In the genomic region with DNA sequence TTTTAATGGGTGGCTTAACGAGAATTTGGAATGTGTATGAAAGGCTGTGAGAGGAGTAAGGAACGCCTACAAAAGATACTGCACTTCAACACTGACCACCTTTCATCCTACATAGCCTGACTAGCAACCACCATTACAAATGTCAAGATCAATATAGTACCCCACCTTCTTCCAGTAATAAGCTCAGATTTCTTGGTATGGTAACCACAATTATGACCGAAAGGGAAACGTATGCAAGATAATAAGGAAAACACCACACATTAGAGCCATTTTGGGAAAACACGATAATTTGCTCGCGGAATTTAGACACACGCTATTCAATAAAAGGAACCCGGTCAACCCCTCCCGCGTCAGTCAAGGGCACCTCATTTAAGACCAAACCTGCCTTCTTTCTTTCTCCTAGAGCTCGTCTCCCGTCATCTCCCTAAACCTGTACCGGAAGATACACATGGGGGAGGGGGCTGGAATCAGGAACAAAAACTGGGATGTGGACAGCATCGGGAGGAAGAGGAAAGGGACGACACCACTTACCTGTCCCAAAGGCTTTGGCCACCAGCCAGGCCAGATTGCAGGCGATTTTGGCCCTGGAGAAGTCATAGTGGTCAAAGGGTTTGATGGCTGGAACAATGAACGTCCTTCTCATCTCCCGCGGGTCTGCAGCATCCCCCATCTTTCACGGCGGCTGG, we compare ENCODE assay signal across 8 mouse cellular contexts. TPM values are rescaled to one million over a fixed set of nuclear protein-coding genes. Genes with fewer than 3 reads are reported as not detected.
DNase-seq lines count a peak whose midpoint lies in the region; ATAC-seq and TF ChIP-seq lines count a peak whose summit lies in the region.

No protein-coding gene starts in this region.

- WGBS in heart, embryonic 14.5 days = under 1% methylated on average over 22 of the region's 22 CpGs
- WGBS in limb, embryonic 12.5 days = under 1% methylated on average over 22 of the region's 22 CpGs

- H3K4me2 ChIP-seq in heart, embryonic 14.5 days (ENCODE audit: low read length) = peak overlapping the region; percentile 87
- H3K4me2 ChIP-seq in limb, embryonic 12.5 days = peak overlapping the region; percentile 69

- no peaks in the 10 kb centered on the region for H3K27me3 ChIP-seq in heart, embryonic 14.5 days (ENCODE audit: control insufficient read depth, insufficient read depth, low read length)
- H3K27me3 ChIP-seq in limb, embryonic 12.5 days = no peaks in the 10 kb centered on the region

- DNase-seq in gastrocnemius, adult 2 months = no peak
- DNase-seq in gastrocnemius, postnatal 4 days (ENCODE audit: low spot score in 2 of 2) = no peak
- peak; percentile 32 for DNase-seq in CD4-positive helper T cell, adult 2 months (ENCODE audit: low read depth, low spot score)
- DNase-seq in cerebellum, adult 9-11 months = peak; percentile 78
- DNase-seq in neural tube, embryonic 10.5 days (ENCODE audit: extremely low spot score, low spot score) = peak; percentile 71

- no peak for ATAC-seq in heart, embryonic 14.5 days (ENCODE audit: insufficient number of reproducible peaks, insufficient read depth, low FRiP score, low read depth)
- ATAC-seq in limb, embryonic 12.5 days (ENCODE audit: insufficient number of reproducible peaks, insufficient read depth, low FRiP score, low TSS enrichment, low read depth) = 0 out of 2 replicates have a peak, but pooled peaks have one; percentile 14
- no peak for ATAC-seq in megakaryocyte progenitor cell, adult 5-6 weeks (replicated peaks; ENCODE audit: poor library complexity)

- no peak for TF ChIP-seq CTCF in gastrocnemius, adult 2 months (IDR thresholded peaks at IDR 0.05)

- peak overlapping the region; percentile 77 for H3K4me3 ChIP-seq in gastrocnemius, adult 2 months
- peak overlapping the region; percentile 67 to 87 for H3K4me3 ChIP-seq in heart, embryonic 14.5 days (ENCODE audit: control insufficient read depth in 1 of 2, insufficient read depth in 1 of 2, low read depth in 1 of 2, low read length in 2 of 2)
- peak overlapping the region; percentile 94 for H3K4me3 ChIP-seq in limb, embryonic 12.5 days (replicated peaks)

- peaks cover 8 to 16% of the 10 kb centered on the region in 2 experiments for H3K4me1 ChIP-seq in heart, embryonic 14.5 days (ENCODE audit: control insufficient read depth in 2 of 2, insufficient read depth in 2 of 2, low read length in 2 of 2)
- peaks cover 28% of the 10 kb centered on the region for H3K4me1 ChIP-seq in limb, embryonic 12.5 days (replicated peaks)

- H3K36me3 ChIP-seq in heart, embryonic 14.5 days (ENCODE audit: control insufficient read depth, insufficient read depth, low read length) = no peaks in the 10 kb centered on the region
- peaks cover 9% of the 10 kb centered on the region for H3K36me3 ChIP-seq in limb, embryonic 12.5 days

- no peaks in the 10 kb centered on the region for H3K9me3 ChIP-seq in heart, embryonic 14.5 days (ENCODE audit: control insufficient read depth, low read length)
- no peaks in the 10 kb centered on the region for H3K9me3 ChIP-seq in limb, embryonic 12.5 days

- peak overlapping the region; percentile 98 for H3K27ac ChIP-seq in gastrocnemius, adult 2 months
- H3K27ac ChIP-seq in heart, embryonic 14.5 days (replicated peaks in 1 of 2; ENCODE audit: control insufficient read depth in 1 of 2, insufficient read depth in 1 of 2, low read depth in 2 of 2, low read length in 2 of 2) = peak overlapping the region in 1 of 2 experiments; percentile 93; a peak in 3 of 4 replicates
- peak overlapping the region; percentile 96 for H3K27ac ChIP-seq in limb, embryonic 12.5 days

- intact Hi-C loops in gastrocnemius, adult 2 months (cut with DNase I) = loop anchor here (2.0 to 5.0 kb wide), 2 partner anchors 38 to 70 kb away; partner anchors contain the start of gene Ddx59

- H3K9ac ChIP-seq in heart, embryonic 14.5 days (ENCODE audit: low read length) = peak overlapping the region; percentile 82
- H3K9ac ChIP-seq in limb, embryonic 12.5 days (replicated peaks) = peak overlapping the region; percentile 96

RNA-seq across cellular contexts. Expression of gene Camsap2, which starts 1.0 kb away (rescaled TPM):
- 10 to 100 TPM in 1 of 2 experiments, 1 to 10 TPM in 1; 8.3 to 12.4 TPM for total RNA-seq in gastrocnemius, adult 2 months (2021)
- 10 to 100 TPM; 25.6 to 26.7 TPM for total RNA-seq in gastrocnemius, postnatal 4 days (2021)
- 12.8 and 13.0 TPM in 2 replicates for polyA plus RNA-seq in heart, embryonic 14.5 days (2014; fragmentation: Nextera tagmentation; extraction: Ambion mirVana)
- 15.6 and 15.8 TPM in 2 replicates for polyA plus RNA-seq in limb, embryonic 12.5 days (2016; fragmentation: Nextera tagmentation; extraction: Ambion mirVana)
- total RNA-seq in megakaryocyte progenitor cell, adult 5-6 weeks (2015) = 8.6 and 8.7 TPM in 2 replicates
- total RNA-seq in megakaryocyte progenitor cell, adult 5-6 weeks (2017) = 11.5 and 12.8 TPM in 2 replicates

Comparison
In these comparisons a context has a peak if more than half of its experiments do, and no peak if none do; other contexts are left out.
1. DNase-seq: peak in CD4-positive helper T cell, adult 2 months (single experiment), cerebellum, adult 9-11 months (single experiment) and neural tube, embryonic 10.5 days (single experiment); none in gastrocnemius, adult 2 months (single experiment) and gastrocnemius, postnatal 4 days (0 of 2).
2. Peak in every context shown above with its lines, with median percentiles within 50 percentile points of each other: H3K4me3 ChIP-seq.